Mouse (Mus musculus) urinary bladder, postnatal 10 days (tissue): ENCODE data around the gene Alox12b.

ENCODE experiments used
- DNase-seq: peaks from one replicate; pipeline ENCODE4 v3.0.0; 2022; ENCODE audit warnings: low spot score

Alox12b gene

DNA sequence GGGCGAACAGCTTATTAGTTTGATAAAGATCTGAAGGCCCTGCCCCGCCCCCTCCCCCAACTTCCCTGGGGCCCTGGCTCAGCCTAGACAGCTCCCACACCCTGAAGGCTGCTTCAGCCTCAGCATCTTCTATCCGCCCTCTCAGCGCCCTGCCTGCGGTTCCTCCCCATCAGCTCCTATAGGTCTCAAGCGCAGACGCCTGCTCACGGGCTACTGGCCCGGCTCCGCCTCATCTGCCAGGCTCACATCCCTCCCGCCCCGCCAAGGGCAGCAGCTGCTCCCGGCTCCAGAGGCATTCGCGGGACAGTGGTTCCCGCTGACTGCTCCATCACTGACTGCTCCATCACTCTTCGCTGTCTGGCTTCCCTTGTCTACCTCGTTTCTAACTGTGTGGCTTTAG is at the start of gene Alox12b:
TSS of gene Alox12b (plus strand) at position 190 of the 400 bp plus-strand sequence.
- DNase-seq, result no peak

DNA sequence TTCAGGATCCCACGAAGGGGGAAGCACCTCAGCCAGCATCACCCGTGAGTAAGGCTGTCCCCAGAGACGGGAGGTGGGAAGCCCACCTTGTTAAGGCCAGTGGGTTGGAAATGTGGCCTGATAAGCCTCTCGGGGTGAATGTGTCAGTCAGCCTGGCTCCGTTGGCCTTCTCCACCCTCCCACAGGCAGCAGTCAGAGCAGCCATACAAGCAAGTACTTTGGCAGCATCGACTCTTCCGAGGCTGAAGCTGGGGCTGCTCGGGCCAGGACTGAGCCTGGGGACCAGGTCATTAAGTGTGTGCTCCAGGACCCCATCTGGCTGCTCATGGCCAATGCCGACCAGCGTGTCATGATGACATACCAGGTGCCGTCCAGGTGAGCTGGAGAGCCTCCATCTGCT is 49.1 kb upstream of the Alox12b start:
- DNase-seq, result no peak

DNA sequence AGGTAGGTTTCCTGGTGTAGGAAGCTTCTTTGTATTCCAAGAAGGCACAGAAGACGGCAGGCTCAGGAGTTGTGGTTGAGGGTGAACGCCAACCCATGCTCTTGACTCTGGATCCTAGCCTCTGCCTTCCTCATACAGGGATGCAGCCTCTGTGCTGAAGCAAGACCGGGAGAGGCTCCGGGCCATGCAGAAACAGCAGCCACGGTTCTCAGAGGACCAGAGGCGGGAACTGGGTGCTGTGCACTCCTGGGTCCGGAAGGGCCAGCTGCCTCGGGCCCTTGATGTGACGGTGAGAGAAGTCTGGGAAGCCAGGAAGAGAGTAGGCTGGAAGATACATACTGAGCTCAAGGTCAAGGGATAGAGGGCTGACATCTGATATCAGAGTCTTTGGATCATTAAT is 48.6 kb upstream of the Alox12b start:
- DNase-seq, result no peak

DNA sequence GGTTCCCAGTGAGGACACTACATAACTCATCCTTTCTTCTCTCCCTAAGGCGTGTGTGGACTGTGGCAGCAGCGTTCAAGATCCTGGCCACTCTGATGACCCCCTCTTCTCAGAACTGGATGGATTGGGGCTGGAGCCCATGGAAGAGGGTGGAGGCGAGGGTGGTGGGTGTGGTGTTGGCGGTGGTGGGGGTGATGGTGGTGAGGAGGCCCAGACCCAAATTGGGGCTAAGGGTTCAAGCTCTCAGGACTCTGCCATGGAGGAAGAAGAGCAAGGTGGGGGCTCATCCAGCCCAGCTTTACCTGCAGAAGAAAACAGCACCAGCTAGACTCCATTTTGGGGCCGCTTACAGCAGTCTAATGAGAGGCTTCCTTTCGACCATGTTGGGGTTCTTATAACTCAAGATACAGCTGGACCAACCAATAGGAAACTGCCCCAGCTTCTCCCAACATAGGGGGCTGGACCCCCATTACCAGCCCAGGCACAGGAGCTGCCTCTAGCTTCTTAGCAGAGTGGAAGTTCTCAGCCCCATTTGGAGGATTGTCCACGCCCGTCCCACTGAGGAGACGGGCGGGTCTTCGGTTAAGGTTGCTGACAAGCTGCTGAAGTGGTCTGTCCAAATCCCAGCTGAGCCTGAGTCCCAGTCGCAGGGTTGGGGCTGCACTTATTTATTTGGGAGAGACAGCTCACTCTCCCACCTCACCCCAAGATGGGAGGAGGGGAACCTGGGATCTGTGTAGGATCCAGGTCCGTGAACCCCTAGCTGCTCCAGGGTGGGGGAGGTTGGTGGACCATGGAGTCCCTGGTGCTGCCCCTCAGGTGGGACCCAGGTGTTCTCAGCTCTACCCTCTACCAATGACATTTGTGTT is 47.5 kb upstream of the Alox12b start:
- DNase-seq, result no peak

DNA sequence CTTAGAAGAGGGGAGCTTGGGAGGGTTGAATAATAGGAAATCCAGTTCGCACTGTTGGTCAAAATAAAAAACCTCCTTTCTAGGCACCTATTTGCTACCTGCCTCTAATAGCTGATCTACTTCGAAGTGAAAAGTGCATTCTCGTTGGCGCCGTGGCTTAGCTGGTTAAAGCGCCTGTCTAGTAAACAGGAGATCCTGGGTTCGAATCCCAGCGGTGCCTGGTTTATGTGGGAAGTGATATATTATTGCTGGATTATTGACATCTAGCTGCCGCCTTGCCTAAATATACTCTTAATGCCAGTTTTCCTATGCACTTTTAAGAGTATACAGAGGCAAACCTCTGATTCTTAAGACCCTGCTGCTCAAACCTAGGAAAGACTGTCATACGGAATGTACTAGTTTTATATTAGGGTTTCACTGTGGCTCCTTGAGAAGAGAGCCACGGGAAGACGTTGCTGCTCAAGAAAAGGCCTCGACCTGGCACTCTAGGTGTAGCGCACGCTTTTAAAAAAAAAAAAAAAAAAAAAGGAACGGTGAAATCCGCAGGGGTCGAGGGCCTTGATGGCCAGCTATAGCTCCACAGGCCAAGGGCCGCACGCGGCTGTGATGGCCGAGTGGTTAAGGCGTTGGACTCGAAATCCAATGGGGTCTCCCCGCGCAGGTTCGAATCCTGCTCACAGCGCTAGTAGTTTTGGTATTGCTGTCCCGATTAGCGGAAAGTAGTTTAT is 46.3 kb upstream of the Alox12b start:
- peak; percentile 92 for DNase-seq

DNA sequence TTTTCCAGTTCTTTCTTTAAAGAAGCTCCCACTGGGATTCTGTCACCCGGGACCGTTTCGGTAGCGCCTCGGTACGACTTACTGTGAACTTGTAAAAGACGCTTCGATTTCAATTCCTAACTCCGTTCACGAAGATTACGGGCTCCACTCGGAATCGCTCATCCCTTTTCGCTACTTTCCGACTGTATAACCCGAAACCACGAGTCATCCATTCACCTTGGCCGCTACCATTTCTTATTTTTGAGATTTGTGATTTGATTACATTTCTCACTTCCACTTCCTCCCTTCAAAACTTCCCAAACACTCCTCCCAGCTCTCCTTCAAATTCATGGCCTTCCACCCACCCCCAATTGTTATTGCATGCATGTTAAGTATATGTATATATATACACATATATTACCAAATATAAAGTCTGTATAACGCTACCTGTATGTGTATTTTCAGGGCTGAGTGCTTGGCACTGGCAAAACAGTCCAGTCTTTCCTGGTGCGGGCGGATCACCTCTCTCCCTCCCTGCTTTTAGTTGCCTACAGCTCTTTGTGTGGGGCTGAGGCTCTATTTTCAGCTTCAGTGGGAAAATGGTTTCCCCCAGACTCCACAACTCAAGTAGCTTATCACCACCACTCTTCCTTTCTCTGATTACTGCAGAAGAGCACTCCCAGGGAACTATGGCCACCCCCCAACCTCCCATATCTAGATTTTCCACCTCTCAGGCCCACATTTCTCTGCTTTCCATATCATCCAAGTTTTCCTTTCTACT is 45.6 kb upstream of the Alox12b start:
- no peak for DNase-seq

DNA sequence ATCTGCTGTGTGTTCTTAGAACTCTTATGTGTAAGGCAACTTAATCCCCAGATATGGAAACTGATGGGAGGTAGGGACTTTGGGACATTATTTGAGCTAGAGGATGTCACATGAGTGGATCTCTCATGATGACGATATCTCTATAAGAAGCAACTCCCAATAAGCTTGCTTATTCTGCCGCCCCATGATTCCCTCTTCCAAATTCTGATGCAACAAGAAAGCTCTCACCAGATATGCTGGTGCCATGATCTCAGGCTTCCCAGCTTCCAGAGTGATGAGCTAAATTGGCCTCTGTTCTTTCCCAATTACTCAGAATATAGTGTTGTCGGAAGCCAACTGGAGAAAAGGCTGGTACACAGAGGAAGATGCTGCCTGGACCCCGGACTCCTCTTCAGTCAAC is 44.9 kb upstream of the Alox12b start:
- no peak for DNase-seq

DNA sequence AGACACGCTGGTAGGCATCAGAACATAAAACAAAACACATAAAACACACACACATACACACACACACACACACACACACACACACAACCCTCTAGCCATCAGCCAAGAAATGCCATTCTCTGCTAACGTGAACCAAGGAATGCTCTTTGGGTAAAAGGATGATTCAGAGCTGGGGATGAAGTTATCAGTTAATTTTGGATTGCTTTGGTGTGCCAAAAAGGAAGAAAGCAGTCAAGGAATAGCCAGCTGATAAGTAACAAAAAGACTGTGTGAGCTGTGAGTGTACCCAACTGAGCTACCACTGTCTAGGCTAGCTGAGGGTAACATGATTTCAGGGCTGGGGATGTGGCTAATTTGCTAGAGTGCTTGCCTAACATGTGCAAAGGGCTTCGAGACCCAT is 42.8 kb upstream of the Alox12b start:
- DNase-seq, result no peak

DNA sequence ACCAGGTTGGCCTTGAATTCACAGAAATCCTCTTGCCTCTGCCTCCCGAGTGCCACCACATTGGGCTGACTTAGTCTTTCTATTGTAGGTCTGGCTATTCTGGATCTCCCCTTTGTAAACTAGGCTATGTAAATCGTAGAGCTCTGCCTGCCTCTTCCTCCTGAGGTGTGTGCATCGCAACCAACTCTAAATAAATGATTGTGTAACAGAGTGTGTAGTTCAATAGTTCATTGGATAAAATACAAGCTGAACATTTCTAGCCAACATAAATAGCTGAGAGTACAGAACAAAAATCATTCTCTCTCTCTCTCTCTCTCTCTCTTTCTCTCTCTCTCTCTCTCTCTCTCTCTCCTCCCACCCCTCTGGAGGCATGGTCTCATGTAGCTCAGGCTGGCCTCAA is 42.2 kb upstream of the Alox12b start:
- no peak for DNase-seq

DNA sequence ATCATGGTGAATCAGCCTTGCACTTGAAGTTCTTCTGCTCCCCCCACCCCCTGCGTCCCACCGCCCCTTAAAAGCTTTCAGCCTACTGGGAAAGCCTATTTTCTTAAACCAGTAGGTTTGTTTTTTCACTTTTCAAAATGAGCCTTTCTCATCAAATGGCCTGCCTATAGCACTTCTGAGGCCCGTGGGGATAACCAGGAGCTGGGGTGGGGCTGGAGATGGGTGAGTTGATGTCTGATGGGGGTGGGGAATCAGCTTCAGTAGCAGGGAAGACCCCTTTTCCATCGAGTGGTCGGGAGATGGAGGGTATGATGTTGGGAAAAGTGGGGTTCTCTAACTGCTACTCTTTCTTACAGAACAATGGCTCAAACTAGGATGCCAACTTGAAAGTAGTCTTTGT is 39.9 kb upstream of the Alox12b start:
- no peak for DNase-seq

DNA sequence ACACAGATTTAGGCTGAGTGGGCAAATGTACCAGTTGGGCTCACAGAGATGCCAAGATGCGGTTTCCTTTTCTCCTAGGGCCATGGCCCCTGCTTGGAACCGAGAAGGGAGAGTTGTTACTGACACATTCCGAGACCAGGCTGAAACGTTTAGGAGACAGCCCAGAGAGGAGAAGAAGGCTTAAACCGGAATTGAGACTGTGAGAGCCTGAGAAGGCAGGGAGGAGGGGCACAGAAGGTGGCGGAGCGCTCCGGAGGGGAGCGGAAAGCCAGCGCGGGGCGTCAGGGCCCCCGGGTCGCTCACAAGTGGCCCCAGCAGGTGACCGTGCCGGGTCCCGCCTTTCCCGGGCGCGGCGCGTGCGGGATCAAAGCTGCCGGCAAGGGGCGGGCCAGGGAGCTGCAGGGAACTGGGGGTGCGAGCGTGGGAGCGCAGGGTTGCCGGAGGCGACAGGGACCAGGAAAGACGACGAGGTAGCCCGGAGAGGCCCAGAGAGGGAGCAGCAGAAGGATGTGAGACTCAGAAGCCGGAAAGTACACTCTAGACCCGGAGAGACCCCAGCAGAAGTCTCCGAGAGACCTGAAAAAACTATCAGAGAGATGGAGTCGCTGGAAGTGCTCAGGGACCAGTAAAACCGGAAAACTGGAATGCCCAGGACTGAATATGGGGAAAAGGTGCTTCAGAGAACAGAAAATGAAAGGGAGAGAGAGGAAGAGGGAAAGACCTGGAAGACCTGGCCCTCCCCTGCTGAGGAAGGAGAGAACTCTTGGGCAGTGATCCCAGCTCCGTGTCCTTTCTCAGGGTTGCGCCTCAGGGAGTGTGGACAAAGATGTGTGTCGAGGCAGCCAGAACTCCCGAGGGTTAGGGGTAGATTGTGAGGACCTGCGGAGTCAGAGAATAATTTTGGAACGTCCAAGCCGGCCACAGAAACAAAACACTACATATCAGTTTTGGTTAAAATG is 38.8 kb upstream of the Alox12b start:
- no peak for DNase-seq

DNA sequence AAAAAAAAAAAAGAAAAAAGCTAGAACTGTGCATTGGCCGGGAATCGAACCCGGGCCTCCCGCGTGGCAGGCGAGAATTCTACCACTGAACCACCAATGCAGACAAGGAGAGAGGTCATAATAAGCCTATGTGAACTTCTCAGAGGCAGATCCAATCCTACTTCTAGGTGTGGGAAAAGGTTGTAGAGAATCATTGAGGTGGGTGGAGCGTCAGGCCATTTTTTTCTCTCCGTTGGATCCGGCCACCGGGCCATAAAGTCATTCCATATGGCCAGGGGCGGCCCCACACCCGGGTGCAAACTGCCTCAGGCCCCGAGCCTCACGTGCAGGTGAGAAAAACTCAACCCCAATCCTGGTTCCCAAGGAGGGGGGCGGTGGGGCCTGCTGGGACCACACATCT is 38.0 kb upstream of the Alox12b start:
- DNase-seq, result no peak

DNA sequence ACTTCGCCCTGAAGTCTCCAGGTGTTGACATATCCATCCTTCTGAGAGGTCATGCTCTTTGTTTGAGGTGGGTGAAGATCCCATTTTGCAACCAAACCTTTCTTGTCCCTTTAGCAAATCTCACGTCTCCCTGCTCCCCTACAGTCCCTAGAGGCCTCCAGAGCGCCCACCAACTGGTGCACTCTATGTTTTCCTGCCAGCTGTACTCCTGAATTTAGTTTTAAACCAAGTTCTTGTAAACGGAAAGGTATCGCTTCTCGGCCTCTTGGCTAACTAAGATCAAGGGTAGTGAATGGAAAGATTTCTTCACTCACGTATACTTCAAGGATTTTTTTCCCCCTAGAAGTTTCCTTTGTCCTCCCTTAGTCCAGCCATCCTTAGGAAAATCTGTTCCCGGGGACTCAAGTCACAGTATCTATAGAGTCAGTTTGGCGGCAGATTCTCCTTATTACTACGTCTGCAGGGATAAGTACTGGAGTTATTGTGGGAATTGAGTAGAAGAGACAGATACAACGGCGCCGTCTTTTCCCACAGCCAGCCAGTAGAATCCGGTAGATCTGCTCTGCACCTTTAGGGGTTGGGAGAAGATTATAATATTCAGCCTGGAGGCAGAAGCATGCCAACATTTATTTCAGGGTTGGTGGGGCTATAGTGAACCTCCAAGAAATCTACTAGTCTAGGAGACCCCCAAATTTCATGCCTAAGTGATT is 37.2 kb upstream of the Alox12b start:
- no peak for DNase-seq

DNA sequence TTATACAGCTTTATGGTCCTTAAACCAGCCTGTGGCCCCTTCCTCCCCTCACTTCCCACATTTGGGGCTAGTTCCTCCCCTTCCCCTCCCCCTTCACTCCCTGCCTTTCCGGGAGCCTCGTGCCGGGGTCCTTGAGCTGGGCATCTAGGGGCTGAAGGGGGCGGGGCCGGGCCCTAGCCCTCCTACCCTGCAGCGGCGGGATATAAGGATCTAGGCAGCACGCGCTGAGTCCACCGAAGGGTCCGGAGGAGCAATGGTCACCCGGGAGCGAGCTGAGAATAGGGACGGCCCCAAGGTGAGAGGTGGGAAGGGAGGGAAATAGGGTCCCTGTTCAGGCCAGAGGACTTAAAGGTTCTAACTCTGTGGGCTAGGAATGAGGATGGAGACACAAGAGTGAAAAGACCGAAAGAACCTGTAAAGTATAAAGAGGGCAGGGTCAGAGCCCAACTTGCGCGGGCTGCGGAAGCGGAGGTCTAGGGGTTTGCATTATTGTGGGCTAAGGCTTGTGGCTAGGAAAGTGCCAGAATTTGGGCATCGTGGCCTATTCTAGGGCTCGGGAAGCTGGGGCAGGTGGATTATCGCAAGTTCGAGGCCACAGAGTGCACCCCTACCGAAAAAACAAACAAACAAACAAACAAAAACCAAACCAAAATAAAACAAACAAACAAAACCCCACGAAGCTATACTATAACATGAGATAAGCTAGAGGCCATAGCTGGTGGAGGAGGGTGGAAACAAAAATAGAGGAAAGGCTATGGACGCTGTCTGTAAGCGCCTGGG is 36.4 kb upstream of the Alox12b start, which contains the start of gene Hes7:
TSS of gene Hes7 (plus strand) at position 184 of the 780 bp plus-strand sequence.
- no peak for DNase-seq

DNA sequence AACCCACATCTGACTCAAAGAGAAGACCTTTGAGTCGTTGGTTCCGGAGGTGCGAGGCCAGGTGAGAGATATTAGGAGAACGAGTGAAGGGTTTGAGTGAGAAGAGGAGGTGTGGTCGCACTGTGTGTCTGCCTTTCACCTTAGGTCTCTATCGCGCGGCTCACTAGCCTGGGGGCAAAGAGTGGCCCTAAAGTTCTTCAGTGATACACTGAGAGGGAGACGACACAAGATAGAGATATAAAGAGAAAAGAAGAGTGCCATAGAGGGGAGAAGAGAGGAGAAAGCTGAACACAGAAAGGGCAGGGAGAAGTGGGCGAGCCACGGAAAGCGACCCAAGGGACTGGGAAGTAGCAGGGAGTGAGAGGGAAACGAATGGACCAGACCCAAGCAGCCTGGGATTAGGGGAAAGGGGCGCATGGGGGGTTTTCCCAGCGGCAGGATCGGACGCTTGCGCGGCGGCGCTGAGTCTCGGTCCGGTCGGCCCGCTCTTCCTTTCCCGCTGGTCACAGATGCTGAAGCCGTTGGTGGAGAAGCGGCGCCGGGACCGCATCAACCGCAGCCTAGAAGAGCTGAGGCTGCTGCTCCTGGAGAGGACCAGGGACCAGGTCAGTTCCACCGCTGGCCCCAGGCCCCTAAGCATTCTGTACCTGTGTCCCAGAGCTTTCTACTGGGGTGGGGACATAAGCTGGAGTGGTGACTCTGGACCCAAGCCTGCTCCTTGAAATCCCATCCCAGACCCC is 35.6 kb upstream of the Alox12b start:
- no peak for DNase-seq

DNA sequence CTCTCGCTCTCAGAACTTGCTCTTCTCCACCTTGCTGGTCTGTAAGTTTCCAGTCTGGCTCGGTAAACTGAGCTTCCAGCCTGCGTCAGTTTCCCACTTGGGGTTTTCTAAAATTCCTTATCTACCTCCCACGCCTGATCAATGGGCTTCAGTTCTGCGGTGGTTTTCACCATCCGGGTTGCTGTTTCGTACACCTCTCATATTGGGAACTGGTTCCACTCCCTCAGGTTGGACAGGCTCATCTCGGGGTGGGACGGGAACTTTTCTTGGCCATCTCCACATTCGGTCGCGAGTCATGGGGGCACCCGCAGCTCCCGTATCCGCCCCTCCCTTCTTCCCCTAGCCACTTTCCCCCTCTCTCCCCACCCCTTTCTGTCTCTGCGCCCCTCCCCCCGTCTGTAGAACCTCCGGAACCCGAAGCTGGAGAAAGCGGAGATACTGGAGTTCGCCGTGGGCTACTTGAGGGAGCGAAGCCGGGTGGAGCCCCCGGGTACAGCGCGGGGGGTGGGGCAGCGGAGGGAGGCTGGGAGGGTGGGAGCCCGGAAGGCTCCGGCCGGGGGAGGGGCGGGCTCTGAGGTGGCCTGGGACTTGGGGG is 35.0 kb upstream of the Alox12b start:
- no peak for DNase-seq

DNA sequence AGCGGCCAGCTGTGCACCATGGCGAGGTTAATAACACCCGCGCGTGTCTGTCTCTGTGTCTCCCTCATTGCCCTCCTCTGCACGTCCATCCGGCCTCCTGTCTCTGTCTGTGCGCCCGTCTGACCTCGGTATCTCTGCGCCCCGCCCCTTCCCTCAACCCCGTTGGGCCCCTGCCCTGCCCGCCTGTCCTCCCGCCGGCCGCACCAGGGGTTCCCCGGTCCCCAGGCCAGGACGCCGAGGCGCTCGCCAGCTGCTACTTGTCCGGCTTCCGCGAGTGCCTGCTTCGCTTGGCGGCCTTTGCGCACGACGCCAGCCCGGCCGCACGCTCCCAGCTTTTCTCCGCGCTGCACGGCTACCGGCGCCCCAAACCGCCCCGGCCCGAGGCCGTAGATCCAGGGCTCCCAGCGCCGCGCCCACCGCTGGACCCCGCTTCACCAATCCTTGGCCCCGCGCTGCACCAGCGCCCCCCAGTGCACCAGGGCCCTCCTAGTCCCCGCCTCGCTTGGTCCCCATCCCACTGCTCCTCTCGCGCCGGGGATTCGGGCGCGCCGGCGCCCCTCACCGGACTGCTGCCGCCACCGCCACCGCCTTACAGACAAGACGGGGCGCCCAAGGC is 34.3 kb upstream of the Alox12b start, which contains the start of gene 9130213A22Rik:
TSS of gene 9130213A22Rik (minus strand) at position 254 of the 616 bp plus-strand sequence.
- DNase-seq, result peak; percentile 60

DNA sequence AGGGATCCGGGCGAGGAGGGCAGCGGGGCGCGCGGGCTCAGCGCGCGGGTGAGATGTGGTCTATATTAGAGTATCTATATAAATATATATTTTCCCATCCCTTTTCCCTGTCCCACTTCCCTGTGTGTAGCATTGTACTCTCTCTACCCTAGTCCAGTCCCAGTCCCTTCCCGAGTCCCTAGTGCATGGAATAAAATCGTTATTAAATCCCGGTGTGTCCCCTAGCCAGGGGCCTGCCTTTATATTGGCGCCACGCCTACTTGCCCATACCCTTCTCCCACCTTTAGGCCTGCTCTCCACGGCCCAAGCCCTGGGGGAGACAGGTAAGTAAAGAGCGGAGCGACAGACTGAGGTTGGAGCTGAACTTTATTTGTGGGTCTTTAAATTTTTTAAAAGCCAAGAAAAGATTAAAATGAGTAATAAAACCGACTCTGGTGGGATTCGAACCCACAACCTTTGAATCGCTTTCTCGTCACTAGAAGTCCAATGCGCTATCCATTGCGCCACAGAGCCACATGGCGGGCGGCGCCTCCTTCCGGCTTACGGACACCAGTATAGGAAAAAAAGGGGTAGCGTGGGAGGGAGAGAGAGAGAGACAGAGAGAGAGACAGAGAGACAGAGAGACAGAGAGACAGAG is 33.6 kb upstream of the Alox12b start:
- no peak for DNase-seq
